Mouse (Mus musculus) kidney, postnatal 25 days (tissue): ENCODE results near the gene Csf2ra.
"Not testable (repeated sequence)": the region's sequence is repeated elsewhere in the genome, so short reads cannot be mapped to it uniquely, and the experiment has no call there.

Experiments used
- DNase-seq, 2 experiments: peaks; one replicate each; pipeline ENCODE4 v3.0.0; 2021; ENCODE audit warnings: mixed read lengths in 2 of 2

Gene Csf2ra

GRCm38 (mm10) chr19:61227941-61228701, at the start of gene Csf2ra:
Gene Csf2ra (minus strand): TSS chr19:61228429.
- peak; percentile 4 to 53 for DNase-seq

DNA sequence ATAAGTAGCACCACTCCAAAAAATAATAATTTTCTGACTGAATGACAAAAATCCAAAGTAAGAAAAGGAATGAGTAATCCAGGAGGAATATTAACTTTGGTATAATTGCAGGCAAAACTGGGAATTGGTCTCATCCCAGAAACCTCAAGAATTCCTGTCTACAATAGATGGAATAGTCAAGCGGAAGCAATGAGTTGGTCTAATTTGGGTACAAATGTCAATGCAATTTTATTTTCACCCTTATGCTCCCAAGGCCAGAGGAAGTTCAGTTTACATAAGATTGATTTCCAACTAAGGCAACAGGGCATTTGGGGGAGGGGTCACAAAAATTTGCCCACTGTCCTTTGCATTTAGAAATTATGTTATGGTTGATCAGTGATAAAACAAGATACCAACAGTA, 47.2 kb upstream of the Csf2ra start:
- DNase-seq: no peak

DNA sequence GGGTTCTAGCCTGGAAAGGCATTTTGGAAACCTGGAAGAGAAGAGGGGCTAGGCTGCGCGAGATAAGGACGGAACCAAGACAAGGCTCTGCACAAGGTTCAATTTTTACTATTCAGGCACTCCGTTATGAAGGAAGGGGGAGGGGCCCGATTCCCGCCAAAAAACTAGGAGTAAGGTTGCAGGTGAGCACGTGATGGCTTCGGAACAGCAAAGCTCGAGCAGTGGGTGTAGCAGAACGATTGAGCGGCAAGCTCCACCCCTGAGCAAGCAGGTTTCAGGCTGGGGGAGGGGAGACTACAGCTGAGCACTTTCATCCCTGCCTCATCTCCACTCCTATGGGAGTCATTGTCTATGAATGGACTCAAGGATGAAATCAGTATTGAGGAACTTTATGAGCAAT, 40.9 kb upstream of the Csf2ra start:
- DNase-seq: peak in 1 of 2 experiments; percentile 38

DNA sequence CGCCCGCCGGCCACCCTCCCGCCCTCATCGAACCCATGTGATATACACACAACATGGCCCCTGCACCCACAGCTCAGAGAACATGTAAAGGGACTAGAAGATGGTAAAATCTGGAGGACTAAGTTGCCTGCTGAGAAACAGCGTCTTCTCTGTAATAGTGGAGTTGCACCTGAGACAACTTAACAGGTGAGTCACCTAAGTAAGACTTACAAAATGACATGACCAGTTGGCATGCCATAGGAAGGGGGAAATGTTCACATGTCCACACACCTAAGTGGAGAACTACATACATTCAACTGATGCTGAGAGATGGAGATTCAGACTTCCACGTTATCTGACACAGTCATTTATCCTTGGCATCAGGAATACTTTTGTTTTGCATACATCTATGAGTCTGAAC, 38.9 kb upstream of the Csf2ra start:
- no peak for DNase-seq

DNA sequence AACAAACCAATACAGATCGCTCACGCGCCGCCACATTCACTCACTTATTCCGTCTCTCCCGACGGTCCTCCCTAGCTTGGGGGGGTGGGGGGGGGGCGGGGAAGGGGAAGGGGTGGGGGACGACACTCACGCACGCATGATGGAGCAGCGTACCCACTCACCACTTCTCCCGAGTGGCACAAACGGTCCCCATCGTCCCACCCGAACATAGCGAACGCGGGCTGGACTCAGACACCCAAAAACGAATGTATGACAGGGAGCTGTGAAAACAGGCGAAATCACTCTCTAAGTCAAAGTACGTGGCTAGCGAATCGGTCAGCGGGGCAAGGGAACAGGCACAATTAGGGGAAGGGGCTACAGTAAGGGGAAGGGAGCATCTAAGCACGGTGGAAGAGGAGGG, 38.4 kb upstream of the Csf2ra start:
- DNase-seq: no peak

- peak; percentile 18 to 49 for DNase-seq
These were observed 38.0 kb upstream of the Csf2ra start for GRCm38 (mm10) chr19:61266246-61266615.

- DNase-seq: peak; percentile 69 to 72
These were observed 37.4 kb upstream of the Csf2ra start for GRCm38 (mm10) chr19:61265349-61266245.

DNA sequence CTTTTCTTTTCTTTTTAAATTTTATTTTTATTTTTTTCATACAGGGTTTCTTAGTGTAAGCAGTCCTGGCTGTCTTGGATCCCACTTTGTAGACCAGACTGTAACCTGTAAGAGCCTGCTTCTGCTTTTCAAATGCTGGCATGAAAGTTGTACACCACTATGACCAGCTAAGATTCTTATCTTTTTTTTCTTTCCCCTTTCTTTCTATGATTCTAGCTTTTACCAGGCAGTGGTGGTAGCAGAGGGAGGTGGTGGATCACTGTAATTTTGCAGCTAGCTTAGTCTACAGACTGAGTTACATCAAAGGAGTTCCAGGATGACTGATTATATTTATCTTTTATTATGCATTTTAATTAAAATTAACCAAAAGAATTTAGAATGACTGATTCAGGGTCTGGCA, 36.7 kb upstream of the Csf2ra start:
- DNase-seq: no peak

GRCm38 (mm10) chr19:61264227-61264626, 36.0 kb upstream of the Csf2ra start:
- DNase-seq: no peak

GRCm38 (mm10) chr19:61261241-61261640, 33.0 kb upstream of the Csf2ra start:
- DNase-seq: peak in 1 of 2 experiments; percentile 31

- no peak for DNase-seq
These were observed 29.5 kb upstream of the Csf2ra start for GRCm38 (mm10) chr19:61257733-61258132.

- no peak for DNase-seq
These were observed 28.1 kb upstream of the Csf2ra start for GRCm38 (mm10) chr19:61256166-61256887.

GRCm38 (mm10) chr19:61247334-61247733, 19.1 kb upstream of the Csf2ra start:
- DNase-seq: not testable (repeated sequence)

- DNase-seq: no peak
These were observed 16.6 kb upstream of the Csf2ra start for GRCm38 (mm10) chr19:61244721-61245436.

DNA sequence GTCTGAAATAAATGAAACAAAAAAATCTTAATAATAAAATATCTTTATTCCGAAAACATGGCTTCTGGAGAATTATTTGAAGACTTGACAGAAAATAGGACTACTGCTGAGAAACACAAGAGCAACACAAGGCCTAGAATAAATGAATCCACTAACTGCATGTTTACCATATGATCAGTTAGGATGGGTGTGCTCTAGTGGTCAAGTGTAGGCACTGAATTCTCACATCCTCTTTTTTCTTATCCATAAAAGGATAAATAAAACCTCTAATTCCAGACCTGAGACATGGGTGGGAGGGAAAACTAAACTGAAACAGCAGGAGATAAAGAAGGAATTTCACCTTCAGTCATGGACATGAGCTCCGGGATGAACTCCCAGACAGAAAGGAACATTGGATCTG, 9.7 kb upstream of the Csf2ra start:
- no peak for DNase-seq

DNA sequence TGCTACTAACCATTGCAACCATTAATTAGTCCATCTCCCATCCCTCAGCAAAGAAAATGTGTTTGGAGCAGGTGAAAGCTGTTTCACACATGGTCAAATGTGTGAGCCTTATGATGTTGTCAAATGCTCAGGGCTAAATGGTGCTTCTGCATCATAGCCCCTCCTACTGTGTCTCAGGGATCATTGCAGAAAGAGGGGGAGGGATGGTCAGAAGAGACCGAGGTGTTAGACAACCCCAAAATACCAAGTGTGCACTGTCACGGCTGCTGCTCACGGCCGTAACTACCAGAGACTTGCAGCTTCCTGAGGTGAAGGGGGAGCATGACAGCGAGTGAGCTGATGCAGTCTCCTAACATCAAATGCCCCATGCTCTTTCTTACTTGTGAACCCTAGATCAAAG, 6.3 kb upstream of the Csf2ra start:
- DNase-seq: no peak

DNA sequence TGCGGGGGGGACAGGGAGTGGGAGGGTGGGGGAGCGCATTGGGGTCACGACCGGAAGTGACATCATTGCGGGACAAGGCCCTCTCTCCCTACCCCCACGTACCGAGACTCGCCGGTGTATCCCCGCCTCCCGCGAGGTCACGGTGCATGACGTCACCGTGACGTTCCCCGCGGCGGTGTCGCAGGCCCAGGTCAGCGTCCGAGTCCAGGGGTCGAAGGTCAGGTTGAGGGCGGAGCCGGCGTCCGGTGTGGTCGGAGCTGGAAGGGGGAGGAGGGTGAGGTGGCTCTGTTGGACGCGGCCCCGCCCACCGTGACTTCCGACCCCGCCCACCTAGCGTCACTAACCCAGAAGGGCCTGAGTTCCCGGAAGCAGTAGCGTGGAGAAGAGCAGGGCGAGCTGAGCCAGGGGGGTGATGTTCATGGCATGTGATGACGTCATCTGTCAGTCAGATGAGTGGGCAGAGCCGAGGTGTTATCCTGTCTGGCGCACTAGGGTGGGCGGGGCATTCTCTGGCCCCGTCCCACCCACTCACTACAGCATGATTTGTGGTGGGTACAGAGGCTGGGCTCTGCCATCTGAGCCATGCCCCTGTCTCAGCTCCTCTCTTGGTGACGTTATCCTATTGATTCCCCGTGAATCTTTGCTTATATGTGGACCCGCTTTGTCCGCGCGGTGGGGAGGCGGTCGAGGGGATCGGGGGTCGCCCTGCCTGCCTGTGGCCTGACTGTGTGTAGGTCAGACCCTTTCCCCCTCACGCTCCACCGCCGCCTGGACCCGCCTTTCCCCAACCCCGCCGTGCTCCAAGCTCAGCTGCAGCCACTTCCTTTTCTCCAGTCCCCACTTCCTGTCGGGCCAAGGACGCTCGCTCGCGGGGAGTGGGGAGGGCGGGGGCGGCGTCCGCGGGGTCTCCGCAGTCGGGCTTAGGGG, 1.0 kb downstream of the Csf2ra start:
- peak; percentile 81 to 90 for DNase-seq

GRCm38 (mm10) chr19:61226401-61226927, 1.8 kb downstream of the Csf2ra start:
- peak; percentile 63 to 84 for DNase-seq

GRCm38 (mm10) chr19:61225526-61226400, 2.5 kb downstream of the Csf2ra start:
- peak; percentile 70 to 85 for DNase-seq
